Mouse (Mus musculus) liver, embryonic 14.5 days (tissue): ENCODE measurements around the gene Prim2.

Experiments used
- CTCF ChIP-seq: IDR thresholded peaks from 2 replicates; pipeline ENCODE4 v1.5.1; 2016; ENCODE audit warnings: antibody characterized with exemption, low read depth, control low read depth
- EP300 ChIP-seq: IDR thresholded peaks from 2 replicates; pipeline ENCODE4 v1.6.1; 2016; ENCODE audit warnings: antibody characterized with exemption, low read depth

- TF ChIP-seq EP300 (no peak), CTCF (no peak)
Measured at GRCm38 (mm10) chr1:33436167-33436566, 233.4 kb downstream of the Prim2 start.
